Mouse (Mus musculus) erythroblast, embryonic 14.5 days (primary cell): ENCODE results near the gene Trpv3. TPM values are rescaled to one million over a fixed set of nuclear protein-coding genes. Genes with fewer than 3 reads are reported as not detected.
"Not testable (repeated sequence)": the region's sequence is repeated elsewhere in the genome, so short reads cannot be mapped to it uniquely, and the experiment has no call there.

ENCODE experiments used
- H3K27me3 ChIP-seq: 2 replicates; pipeline ENCODE4 v1.6.1; 2012; ENCODE audit warnings: inconsistent platforms; ENCODE audit not compliant: control insufficient read depth
- H3K36me3 ChIP-seq: 2 replicates; pipeline ENCODE4 v1.6.1; 2012; ENCODE audit warnings: mild to moderate bottlenecking, inconsistent platforms; ENCODE audit not compliant: control insufficient read depth
- H3K4me1 ChIP-seq: 2 replicates; pipeline ENCODE4 v1.6.1; 2012; ENCODE audit warnings: inconsistent platforms; ENCODE audit not compliant: control insufficient read depth
- H3K4me3 ChIP-seq: replicated peaks from 2 replicates; pipeline ENCODE3; 2012; ENCODE audit warnings: moderate library complexity, mild to moderate bottlenecking, inconsistent platforms
- H3K9me3 ChIP-seq: 2 replicates; pipeline ENCODE4 v1.6.1; 2012; ENCODE audit warnings: low read length, inconsistent platforms, mixed read lengths; ENCODE audit not compliant: control insufficient read depth
- GATA1 ChIP-seq: IDR thresholded peaks from 2 replicates; pipeline ENCODE4 v1.6.1; 2012; ENCODE audit warnings: low read length, inconsistent platforms, mixed read lengths
- TAL1 ChIP-seq: IDR thresholded peaks from 3 replicates; pipeline ENCODE4 v1.6.1; 2012; ENCODE audit warnings: low read length, inconsistent platforms, mixed read lengths
- polyA plus RNA-seq: library from polyadenylated mRNA; stranded (reverse); fragments of >175 nt; gene quantifications from 2 replicates; pipeline ENCODE4 v1.2.3, GENCODE M21; 2012

The Trpv3 gene
- polyA plus RNA-seq, 1 experiment = 0.01 TPM

GRCm38 (mm10) chr11:73281528-73282027, 14.4 kb downstream of the Trpv3 start:
- Histone ChIP-seq H3K27me3 (no peaks in the 10 kb centered on the region), H3K9me3 (no peaks in the 10 kb centered on the region), H3K36me3 (no peaks in the 10 kb centered on the region), H3K4me3 (no peak overlapping the region), H3K4me1 (no peaks in the 10 kb centered on the region)
- TF ChIP-seq GATA1 (no peak), TAL1 (no peak)

- TF ChIP-seq GATA1 (no peak), TAL1 (no peak)
These were observed 16.2 kb downstream of the Trpv3 start for GRCm38 (mm10) chr11:73283369-73283768.

GRCm38 (mm10) chr11:73283926-73284325, 16.7 kb downstream of the Trpv3 start:
- Histone ChIP-seq H3K27me3 (no peaks in the 10 kb centered on the region), H3K9me3 (no peaks in the 10 kb centered on the region), H3K4me1 (no peaks in the 10 kb centered on the region), H3K4me3 (no peak overlapping the region), H3K36me3 (no peaks in the 10 kb centered on the region)
- TF ChIP-seq TAL1 = no peak
- TF ChIP-seq GATA1 = no peak

More at GRCm38 (mm10) chr11:73283369-73283768, 16.2 kb downstream of the Trpv3 start:
- Histone ChIP-seq H3K9me3 (no peaks in the 10 kb centered on the region), H3K27me3 (no peaks in the 10 kb centered on the region), H3K36me3 (no peaks in the 10 kb centered on the region), H3K4me3 (no peak overlapping the region), H3K4me1 (no peaks in the 10 kb centered on the region)

- Histone ChIP-seq H3K36me3 (no peaks in the 10 kb centered on the region), H3K4me3 (no peak overlapping the region), H3K27me3 (no peaks in the 10 kb centered on the region), H3K4me1 (no peaks in the 10 kb centered on the region), H3K9me3 (no peaks in the 10 kb centered on the region)
- TF ChIP-seq TAL1 (no peak), GATA1 (no peak)
These were observed 17.2 kb downstream of the Trpv3 start for GRCm38 (mm10) chr11:73284351-73284750.

- no peak overlapping the region for H3K4me3 ChIP-seq
- no peaks in the 10 kb centered on the region for H3K36me3 ChIP-seq
- no peaks in the 10 kb centered on the region for H3K4me1 ChIP-seq
- H3K27me3 ChIP-seq = no peaks in the 10 kb centered on the region
- no peaks in the 10 kb centered on the region for H3K9me3 ChIP-seq
- TF ChIP-seq TAL1 = no peak
- no peak for TF ChIP-seq GATA1
These were observed 22.4 kb downstream of the Trpv3 start for GRCm38 (mm10) chr11:73289621-73290020.

GRCm38 (mm10) chr11:73303123-73303522, 35.9 kb downstream of the Trpv3 start:
- TF ChIP-seq TAL1 (no peak), GATA1 (no peak)
- Histone ChIP-seq H3K36me3 (no peaks in the 10 kb centered on the region), H3K4me3 (no peak overlapping the region), H3K9me3 (no peaks in the 10 kb centered on the region), H3K27me3 (no peaks in the 10 kb centered on the region), H3K4me1 (no peaks in the 10 kb centered on the region)

GRCm38 (mm10) chr11:73315961-73316360, 48.8 kb downstream of the Trpv3 start:
- no peak overlapping the region for H3K4me3 ChIP-seq
- H3K27me3 ChIP-seq = no peaks in the 10 kb centered on the region
- no peaks in the 10 kb centered on the region for H3K36me3 ChIP-seq
- H3K4me1 ChIP-seq = no peaks in the 10 kb centered on the region
- TF ChIP-seq GATA1 (no peak), TAL1 (no peak)
- no peaks in the 10 kb centered on the region for H3K9me3 ChIP-seq

GRCm38 (mm10) chr11:73318581-73318980, 51.4 kb downstream of the Trpv3 start:
- not testable (repeated sequence) for H3K27me3 ChIP-seq, H3K4me1 ChIP-seq, H3K36me3 ChIP-seq, H3K4me3 ChIP-seq, H3K9me3 ChIP-seq

GRCm38 (mm10) chr11:73321064-73321463, 53.9 kb downstream of the Trpv3 start:
- H3K9me3 ChIP-seq, H3K36me3 ChIP-seq, H3K4me3 ChIP-seq, H3K4me1 ChIP-seq, H3K27me3 ChIP-seq: not testable (repeated sequence)
